Mouse (Mus musculus): ENCODE data around the gene Nhlh2. TPM values are rescaled to one million over a fixed set of nuclear protein-coding genes. Genes with fewer than 3 reads are reported as not detected.

Gene Nhlh2
- total RNA-seq (2023): not detected

GRCm38 (mm10) chr3:102009926-102010381 is at the start of gene Nhlh2:
Nhlh2 (plus strand) TSS chr3:102010076.

Other genes with a start within 250 kb of the Nhlh2 start
- 0.26 TPM for gene Mab21l3, start 161.1 kb upstream of the Nhlh2 start, total RNA-seq (2023)
- 2.3 TPM for gene Slc22a15, start 85.6 kb upstream of the Nhlh2 start, total RNA-seq (2023)
- gene Casq2, start 76.3 kb downstream of the Nhlh2 start, total RNA-seq (2023): not detected
- gene Vangl1, start 194.6 kb downstream of the Nhlh2 start, total RNA-seq (2023): 2.7 TPM

Data from CD4-positive naive resting alpha-beta T cell, adult 76 days (primary cell).